Mouse (Mus musculus) bone marrow macrophage, adult 2 months (primary cell): Measurements from ENCODE around the gene Polr2a. TPM values are rescaled to one million over a fixed set of nuclear protein-coding genes. Genes with fewer than 3 reads are reported as not detected.

Experiments used
- H3K27ac ChIP-seq: 2 replicates; pipeline ENCODE4 v1.5.1; 2012; ENCODE audit warnings: low read depth, low read length; ENCODE audit not compliant: insufficient read depth
- H3K4me1 ChIP-seq: 2 replicates; pipeline ENCODE4 v1.6.1; 2012; ENCODE audit warnings: low read length; ENCODE audit not compliant: control insufficient read depth, insufficient read depth
- H3K4me3 ChIP-seq: 2 replicates; pipeline ENCODE4 v1.5.1; 2012; ENCODE audit warnings: mild to moderate bottlenecking, low read length, moderate library complexity; ENCODE audit not compliant: insufficient read depth
- CTCF ChIP-seq: IDR thresholded peaks from 2 replicates; pipeline ENCODE4 v1.5.1; 2012; ENCODE audit warnings: low read depth, mild to moderate bottlenecking, low read length, moderate library complexity
- POLR2A ChIP-seq: IDR thresholded peaks from 2 replicates; pipeline ENCODE4 v1.6.1; 2012; ENCODE audit warnings: mild to moderate bottlenecking, low read depth, low read length, borderline replicate concordance
- polyA plus RNA-seq: library from polyadenylated mRNA; stranded (reverse); fragments of >200 nt; gene quantifications from 2 replicates; pipeline ENCODE4 v1.2.4, GENCODE M21; 2012; ENCODE audit not compliant: missing spikeins, insufficient read depth, insufficient read length

The Polr2a gene
- polyA plus RNA-seq, 1 experiment, result 69.7 TPM

DNA sequence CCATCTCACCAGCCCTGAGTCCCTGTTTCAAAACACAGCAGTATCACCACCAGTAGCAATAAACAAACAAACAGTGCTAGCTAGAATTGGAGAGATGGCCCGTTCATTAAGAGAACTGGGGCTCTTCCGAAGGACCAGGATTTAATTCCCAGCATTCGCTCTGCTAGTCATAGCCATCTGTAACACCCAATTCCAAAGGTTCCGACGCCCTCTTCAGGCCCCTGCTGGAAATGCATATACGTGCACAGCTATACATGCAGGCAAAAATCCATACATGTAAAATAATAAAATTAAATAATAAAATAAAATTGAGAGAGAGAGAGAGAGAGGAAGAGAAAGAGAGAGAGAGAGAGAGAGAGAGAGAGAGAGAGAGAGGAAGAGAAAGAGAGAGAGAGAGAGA lies 39.0 kb downstream of the Polr2a start:
- Histone ChIP-seq H3K4me3 (no peak overlapping the region), H3K27ac (no peak overlapping the region), H3K4me1 (peaks cover 3% of the 10 kb centered on the region; the same call in 1 of the 2 replicates)
- TF ChIP-seq POLR2A, result no peak
- TF ChIP-seq CTCF, result 0 out of 2 replicates have a peak, but pooled peaks have one; percentile 15

DNA sequence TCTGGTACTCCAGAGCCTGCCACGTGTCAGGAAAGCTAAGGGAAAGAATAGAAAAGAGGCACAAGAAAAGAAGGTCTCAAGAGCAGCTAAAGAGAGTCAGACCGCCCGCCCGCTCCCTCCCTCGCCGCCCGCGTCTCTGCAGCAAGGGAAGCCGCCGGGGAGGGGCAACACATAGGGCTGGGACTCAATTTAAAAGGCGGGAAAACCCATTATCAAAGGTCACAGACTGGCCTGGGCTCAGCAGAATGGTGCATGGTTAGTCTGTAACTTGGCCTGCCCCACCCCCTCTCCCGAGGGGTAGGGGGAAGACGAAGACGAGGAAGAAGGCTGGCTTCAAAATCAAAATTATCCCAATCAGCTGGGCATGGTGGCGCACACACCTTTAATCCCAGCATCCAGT lies 39.8 kb downstream of the Polr2a start:
- no peaks in the 10 kb centered on the region for H3K4me1 ChIP-seq
- H3K4me3 ChIP-seq, result no peak overlapping the region
- TF ChIP-seq POLR2A (no peak), CTCF (no peak)
- H3K27ac ChIP-seq, result no peak overlapping the region

DNA sequence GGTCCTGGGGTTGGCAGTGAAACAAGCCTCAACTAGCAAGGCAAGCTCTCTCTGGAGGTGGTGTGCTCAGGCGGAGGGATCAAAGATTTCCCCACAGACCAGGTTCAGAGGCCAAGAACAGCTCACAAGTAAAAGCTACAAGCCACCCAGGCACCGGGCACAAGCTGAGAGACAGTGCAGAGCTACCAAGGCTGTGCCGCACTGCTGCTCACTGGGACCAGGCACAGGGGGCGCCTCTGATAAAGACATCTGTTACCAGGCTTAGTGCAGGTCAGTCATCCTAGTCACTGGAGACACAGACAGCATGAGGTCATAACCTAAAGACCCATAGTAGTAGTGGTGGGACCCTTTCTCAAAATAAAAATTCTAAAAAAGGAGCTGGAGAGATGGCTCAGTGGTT lies 41.5 kb downstream of the Polr2a start:
- no peaks in the 10 kb centered on the region for H3K4me1 ChIP-seq
- TF ChIP-seq POLR2A, result no peak
- no peak for TF ChIP-seq CTCF
- H3K4me3 ChIP-seq, result no peak overlapping the region
- no peak overlapping the region for H3K27ac ChIP-seq

DNA sequence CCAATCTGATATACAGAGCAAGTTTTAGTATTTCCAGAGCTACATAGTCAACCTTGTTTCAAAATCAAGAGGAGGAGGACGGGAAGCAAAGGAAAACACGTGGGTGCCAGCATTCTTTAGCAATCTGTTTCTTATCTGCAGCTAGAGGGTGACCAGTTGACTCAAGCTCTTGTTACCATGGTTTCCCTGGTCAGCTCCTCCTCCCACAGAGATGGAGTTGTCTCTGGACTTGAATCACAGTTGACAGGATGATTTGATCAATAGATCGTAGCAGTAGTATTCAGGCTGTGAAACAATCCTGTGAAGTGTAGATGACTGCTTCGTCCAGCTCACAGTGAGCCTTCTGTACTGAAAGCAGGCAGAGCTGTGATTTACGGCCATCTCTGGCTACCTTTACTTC lies 42.5 kb downstream of the Polr2a start:
- Histone ChIP-seq H3K4me1 (no peaks in the 10 kb centered on the region), H3K27ac (no peak overlapping the region), H3K4me3 (no peak overlapping the region)
- TF ChIP-seq POLR2A, result no peak
- TF ChIP-seq CTCF, result no peak

DNA sequence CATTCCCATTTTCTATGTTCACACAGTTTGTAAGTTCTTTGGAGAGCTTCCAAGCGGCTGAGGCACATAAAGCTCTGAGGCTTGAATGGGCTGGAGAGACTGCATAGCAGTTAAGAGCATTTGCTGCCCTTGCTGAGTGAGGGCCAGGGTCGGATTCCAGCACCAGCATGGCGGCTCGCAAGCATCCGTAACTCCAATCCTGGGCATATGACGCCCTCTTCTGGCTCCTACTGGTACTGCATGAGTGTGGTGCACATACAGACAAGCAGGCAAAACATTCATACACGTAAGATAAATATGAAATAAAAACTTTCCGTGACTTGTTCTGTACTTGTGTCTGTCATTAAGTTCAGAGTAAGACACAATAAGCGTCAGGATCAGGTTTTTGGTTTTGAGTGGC lies 43.0 kb downstream of the Polr2a start:
- TF ChIP-seq POLR2A, result no peak
- peak; percentile 85 for TF ChIP-seq CTCF
- no peaks in the 10 kb centered on the region for H3K4me1 ChIP-seq
- H3K4me3 ChIP-seq, result no peak overlapping the region
- H3K27ac ChIP-seq, result no peak overlapping the region

DNA sequence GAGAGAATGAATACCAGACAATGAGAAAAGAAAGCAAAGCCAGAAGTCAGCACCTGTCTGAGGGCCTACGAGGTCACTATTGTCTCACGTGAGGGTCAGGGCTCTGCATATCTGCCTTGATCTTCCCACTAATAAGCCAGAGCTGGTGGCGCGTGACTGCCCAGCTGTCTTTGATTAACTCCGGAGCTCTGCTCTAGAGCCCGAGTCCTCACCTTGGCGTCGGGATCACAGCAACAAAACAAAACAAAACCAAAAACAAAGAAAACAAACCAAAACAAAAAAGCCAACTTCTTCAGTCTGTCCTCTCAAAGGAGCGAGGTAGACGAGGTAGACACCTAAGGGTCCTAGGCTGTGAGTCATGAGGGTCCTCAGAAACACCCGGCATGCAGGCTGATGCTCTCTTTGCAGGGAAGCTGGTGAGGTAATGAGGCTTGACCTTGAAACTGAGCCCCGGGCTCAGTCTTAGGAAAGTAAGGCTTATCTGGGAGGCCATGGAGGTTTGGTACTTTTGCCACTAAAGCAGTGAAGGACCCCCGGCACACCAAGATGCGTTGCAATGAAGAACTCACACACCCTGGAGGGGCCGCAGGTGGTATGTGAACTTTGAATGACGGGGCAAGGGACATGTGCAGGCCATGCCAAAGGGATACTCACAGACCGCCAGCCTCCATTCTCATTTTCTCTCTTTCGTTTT lies 43.7 kb downstream of the Polr2a start:
- Histone ChIP-seq H3K4me3 (no peak overlapping the region), H3K4me1 (no peaks in the 10 kb centered on the region), H3K27ac (no peak overlapping the region)
- TF ChIP-seq POLR2A (no peak), CTCF (no peak)

DNA sequence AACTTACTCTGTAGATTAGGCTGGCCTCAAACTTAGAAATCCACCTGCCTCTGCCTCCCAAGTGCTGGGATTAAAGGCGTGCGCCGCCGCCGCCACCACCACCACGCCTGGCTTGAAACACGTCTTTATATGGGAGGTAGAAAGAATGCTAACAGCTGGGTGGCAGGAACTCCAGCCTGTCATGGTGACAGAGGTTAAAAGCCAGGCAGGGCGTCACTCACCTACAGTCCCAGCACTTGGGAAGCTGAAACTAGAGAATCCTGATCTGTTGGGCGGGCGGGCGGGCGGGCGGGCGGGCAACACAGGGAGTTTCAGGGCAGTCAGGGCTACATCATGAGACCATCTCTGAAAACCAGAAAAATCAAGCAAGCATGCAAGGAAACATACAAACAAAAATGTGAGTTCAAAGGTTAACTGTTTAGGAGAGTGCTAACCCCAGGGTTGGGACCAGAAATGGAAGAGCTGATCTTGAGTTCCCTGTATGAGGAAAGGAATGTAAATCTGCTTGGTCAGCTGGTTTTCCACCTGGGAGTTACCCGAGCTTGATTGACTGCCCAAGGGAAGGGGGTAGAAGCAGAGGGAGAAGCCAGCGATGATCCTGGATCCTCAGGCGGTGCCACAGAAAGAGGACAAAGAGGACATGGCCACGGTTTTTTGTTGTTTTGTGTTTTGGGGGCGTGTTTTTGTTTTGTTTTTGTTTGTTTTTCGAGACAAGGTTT lies 45.3 kb downstream of the Polr2a start:
- H3K4me1 ChIP-seq, result no peaks in the 10 kb centered on the region
- TF ChIP-seq POLR2A (no peak), CTCF (no peak)
- no peak overlapping the region for H3K27ac ChIP-seq
- no peak overlapping the region for H3K4me3 ChIP-seq

DNA sequence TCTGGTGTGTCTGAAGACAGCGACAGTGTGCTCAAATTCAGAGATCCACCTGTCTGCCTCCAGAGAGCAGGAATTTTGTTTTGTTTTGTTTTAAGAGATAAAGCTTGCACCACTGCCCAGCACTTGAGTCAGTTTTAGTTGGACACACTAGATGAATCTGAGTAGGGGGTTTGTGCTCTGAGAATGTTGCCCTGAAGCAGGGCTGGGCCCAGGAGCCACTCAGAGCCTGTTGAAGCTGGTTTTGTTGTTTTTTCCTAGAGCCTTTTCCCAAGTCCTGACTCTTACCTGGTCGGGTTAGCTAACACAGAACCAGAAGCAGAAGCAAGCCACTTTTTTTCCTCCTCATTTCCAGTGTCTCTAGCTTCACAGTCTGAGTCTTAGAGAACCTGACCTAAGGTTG lies 47.4 kb downstream of the Polr2a start:
- H3K4me3 ChIP-seq, result no peak overlapping the region
- TF ChIP-seq POLR2A (no peak), CTCF (no peak)
- no peaks in the 10 kb centered on the region for H3K4me1 ChIP-seq

DNA sequence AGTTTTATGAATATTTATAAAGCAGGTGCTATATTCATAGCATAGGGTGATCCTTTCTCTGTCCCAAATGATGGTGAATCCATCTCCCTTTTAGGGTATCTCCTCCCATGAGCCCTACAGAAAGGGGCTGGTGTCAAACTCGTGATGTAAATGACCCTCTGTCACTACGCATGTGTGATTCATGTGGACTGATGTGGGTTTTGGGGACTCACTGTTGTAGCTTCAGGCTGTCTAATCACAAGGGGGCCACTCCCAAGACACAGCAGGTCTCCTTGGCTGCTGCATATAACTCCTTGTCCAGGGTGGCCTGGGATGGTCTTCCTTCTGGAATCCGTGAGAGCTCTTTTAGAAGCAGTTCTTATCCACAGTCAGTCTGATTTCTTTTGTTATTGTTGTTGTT lies 48.0 kb downstream of the Polr2a start:
- no peak overlapping the region for H3K27ac ChIP-seq
- no peak overlapping the region for H3K4me3 ChIP-seq
- TF ChIP-seq CTCF (no peak), POLR2A (no peak)
- no peaks in the 10 kb centered on the region for H3K4me1 ChIP-seq

More for the DNA sequence above, 47.4 kb downstream of the Polr2a start:
- H3K27ac ChIP-seq, result no peak overlapping the region
